Mouse (Mus musculus): ENCODE data around the gene Btbd3. TPM values are rescaled to one million over a fixed set of nuclear protein-coding genes. Genes with fewer than 3 reads are reported as not detected.
A peak's percentile ranks its signal among the peaks of the same experiment; 100 is the strongest.

The Btbd3 gene
- polyA plus RNA-seq, 1 experiment from 2014 or later, result 8.3 TPM

GRCm38 (mm10) chr2:138280225-138280711, 23.9 kb downstream of the Btbd3 start:
- no peaks in the 10 kb centered on the region for H3K9me3 ChIP-seq
- WGBS, result 64% methylated on average over 17 of the region's 17 CpGs
- peaks cover 55% of the 10 kb centered on the region for H3K4me1 ChIP-seq
- H3K9ac ChIP-seq, result peak overlapping the region; percentile 75
- peak overlapping the region; percentile 81 for H3K27ac ChIP-seq (replicated peaks)
- H3K27me3 ChIP-seq (replicated peaks), result no peaks in the 10 kb centered on the region
- no peak for ATAC-seq (ENCODE audit: extremely low read depth, insufficient number of reproducible peaks, low FRiP score, low TSS enrichment)
- H3K4me3 ChIP-seq, result peak overlapping the region; percentile 51
- peak overlapping the region; percentile 71 for H3K4me2 ChIP-seq
- H3K36me3 ChIP-seq, result peaks cover 34% of the 10 kb centered on the region

GRCm38 (mm10) chr2:138281550-138282201, 25.3 kb downstream of the Btbd3 start:
- ATAC-seq (ENCODE audit: extremely low read depth, insufficient number of reproducible peaks, low FRiP score, low TSS enrichment), result no peak
- WGBS, result 83% methylated on average over 10 of the region's 10 CpGs
- H3K9ac ChIP-seq, result no peak overlapping the region
- H3K27ac ChIP-seq (replicated peaks), result no peak overlapping the region
- peaks cover 43% of the 10 kb centered on the region for H3K36me3 ChIP-seq
- H3K4me2 ChIP-seq, result no peak overlapping the region
- H3K4me1 ChIP-seq, result peaks cover 41% of the 10 kb centered on the region
- H3K9me3 ChIP-seq, result 0 out of 2 replicates have a peak, but pooled peaks cover 3% of the 10 kb centered on the region
- no peak overlapping the region for H3K4me3 ChIP-seq
- H3K27me3 ChIP-seq (replicated peaks), result no peaks in the 10 kb centered on the region

- H3K4me1 ChIP-seq, result peaks cover 25% of the 10 kb centered on the region
- H3K27me3 ChIP-seq (replicated peaks), result no peaks in the 10 kb centered on the region
- no peak overlapping the region for H3K9ac ChIP-seq
- H3K36me3 ChIP-seq, result peaks cover 52% of the 10 kb centered on the region
- ATAC-seq (ENCODE audit: extremely low read depth, insufficient number of reproducible peaks, low FRiP score, low TSS enrichment), result no peak
- no peak overlapping the region for H3K4me2 ChIP-seq
- 0 out of 2 replicates have a peak, but pooled peaks cover 3% of the 10 kb centered on the region for H3K9me3 ChIP-seq
- 87% methylated on average over 12 of the region's 12 CpGs for WGBS
- H3K27ac ChIP-seq (replicated peaks), result no peak overlapping the region
- no peak overlapping the region for H3K4me3 ChIP-seq
Measured at GRCm38 (mm10) chr2:138283372-138283771, 27.0 kb downstream of the Btbd3 start.

GRCm38 (mm10) chr2:138283856-138284255, 27.5 kb downstream of the Btbd3 start:
- no peak for ATAC-seq (ENCODE audit: extremely low read depth, insufficient number of reproducible peaks, low FRiP score, low TSS enrichment)
- no peak overlapping the region for H3K4me3 ChIP-seq
- no peaks in the 10 kb centered on the region for H3K27me3 ChIP-seq (replicated peaks)
- WGBS, result 95% methylated on average over 15 of the region's 15 CpGs
- H3K9ac ChIP-seq, result no peak overlapping the region
- H3K27ac ChIP-seq (replicated peaks), result no peak overlapping the region
- peaks cover 22% of the 10 kb centered on the region for H3K4me1 ChIP-seq
- H3K4me2 ChIP-seq, result no peak overlapping the region
- 0 out of 2 replicates have a peak, but pooled peaks cover 3% of the 10 kb centered on the region for H3K9me3 ChIP-seq
- H3K36me3 ChIP-seq, result peaks cover 56% of the 10 kb centered on the region

- peaks cover 2% of the 10 kb centered on the region; the same call in 1 of the 2 replicates for H3K4me1 ChIP-seq
- H3K27ac ChIP-seq (replicated peaks), result no peak overlapping the region
- ATAC-seq (ENCODE audit: extremely low read depth, insufficient number of reproducible peaks, low FRiP score, low TSS enrichment), result no peak
- no peak overlapping the region for H3K4me2 ChIP-seq
- 90% methylated on average over 4 of the region's 4 CpGs for WGBS
- no peak overlapping the region for H3K9ac ChIP-seq
- 0 out of 2 replicates have a peak, but pooled peaks cover 3% of the 10 kb centered on the region for H3K9me3 ChIP-seq
- no peak overlapping the region for H3K4me3 ChIP-seq
- H3K36me3 ChIP-seq, result peaks cover 56% of the 10 kb centered on the region
- H3K27me3 ChIP-seq (replicated peaks), result no peaks in the 10 kb centered on the region
Measured at GRCm38 (mm10) chr2:138285811-138286210, 29.4 kb downstream of the Btbd3 start.

- Histone ChIP-seq H3K4me3 (no peak overlapping the region), H3K9ac (no peak overlapping the region), H3K36me3 (peaks cover 24% of the 10 kb centered on the region), H3K27me3 (replicated peaks) (no peaks in the 10 kb centered on the region), H3K27ac (replicated peaks) (no peak overlapping the region), H3K4me2 (no peak overlapping the region), H3K9me3 (0 out of 2 replicates have a peak, but pooled peaks cover 3% of the 10 kb centered on the region), H3K4me1 (no peaks in the 10 kb centered on the region)
- 88% methylated on average over 2 of the region's 2 CpGs for WGBS
- ATAC-seq (ENCODE audit: extremely low read depth, insufficient number of reproducible peaks, low FRiP score, low TSS enrichment), result no peak
Measured at GRCm38 (mm10) chr2:138290154-138290553, 33.8 kb downstream of the Btbd3 start.

GRCm38 (mm10) chr2:138294286-138294685, 37.9 kb downstream of the Btbd3 start:
- ATAC-seq (ENCODE audit: extremely low read depth, insufficient number of reproducible peaks, low FRiP score, low TSS enrichment), result no peak
- no peaks in the 10 kb centered on the region for H3K27me3 ChIP-seq (replicated peaks)
- H3K9ac ChIP-seq, result no peak overlapping the region
- WGBS, result 68% methylated on average over 3 of the region's 3 CpGs
- no peak overlapping the region for H3K4me3 ChIP-seq
- H3K9me3 ChIP-seq, result no peaks in the 10 kb centered on the region
- H3K27ac ChIP-seq (replicated peaks), result no peak overlapping the region
- H3K4me2 ChIP-seq, result no peak overlapping the region
- no peaks in the 10 kb centered on the region for H3K36me3 ChIP-seq
- H3K4me1 ChIP-seq, result no peaks in the 10 kb centered on the region

GRCm38 (mm10) chr2:138306236-138306635, 49.9 kb downstream of the Btbd3 start:
- H3K4me3 ChIP-seq, result no peak overlapping the region
- H3K36me3 ChIP-seq, result no peaks in the 10 kb centered on the region
- H3K4me1 ChIP-seq, result no peaks in the 10 kb centered on the region
- H3K9ac ChIP-seq, result no peak overlapping the region
- H3K27me3 ChIP-seq (replicated peaks), result no peaks in the 10 kb centered on the region
- H3K9me3 ChIP-seq, result no peaks in the 10 kb centered on the region
- no peak overlapping the region for H3K27ac ChIP-seq (replicated peaks)
- 76% methylated on average over 2 of the region's 2 CpGs for WGBS
- ATAC-seq (ENCODE audit: extremely low read depth, insufficient number of reproducible peaks, low FRiP score, low TSS enrichment), result no peak
- H3K4me2 ChIP-seq, result no peak overlapping the region

- no peak for ATAC-seq (ENCODE audit: extremely low read depth, insufficient number of reproducible peaks, low FRiP score, low TSS enrichment)
- H3K36me3 ChIP-seq, result no peaks in the 10 kb centered on the region
- no peak overlapping the region for H3K4me2 ChIP-seq
- peaks cover 8% of the 10 kb centered on the region; the same call in 1 of the 2 replicates for H3K4me1 ChIP-seq
- 35% methylated on average over 7 of the region's 7 CpGs for WGBS
- no peaks in the 10 kb centered on the region for H3K27me3 ChIP-seq (replicated peaks)
- H3K4me3 ChIP-seq, result no peak overlapping the region
- no peak overlapping the region for H3K27ac ChIP-seq (replicated peaks)
- H3K9ac ChIP-seq, result no peak overlapping the region
- no peaks in the 10 kb centered on the region for H3K9me3 ChIP-seq
Measured at GRCm38 (mm10) chr2:138315644-138316043, 59.3 kb downstream of the Btbd3 start.

- no peaks in the 10 kb centered on the region for H3K9me3 ChIP-seq
- ATAC-seq (ENCODE audit: extremely low read depth, insufficient number of reproducible peaks, low FRiP score, low TSS enrichment), result no peak
Measured at GRCm38 (mm10) chr2:138320408-138320807, 64.0 kb downstream of the Btbd3 start.

GRCm38 (mm10) chr2:138321041-138321481, 64.7 kb downstream of the Btbd3 start:
- H3K4me2 ChIP-seq, result no peak overlapping the region
- 79% methylated on average over 4 of the region's 4 CpGs for WGBS
- no peak overlapping the region for H3K27ac ChIP-seq (replicated peaks)
- ATAC-seq (ENCODE audit: extremely low read depth, insufficient number of reproducible peaks, low FRiP score, low TSS enrichment), result no peak
- H3K4me3 ChIP-seq, result no peak overlapping the region
- H3K27me3 ChIP-seq (replicated peaks), result no peaks in the 10 kb centered on the region
- peaks cover 1% of the 10 kb centered on the region; the same call in 1 of the 2 replicates for H3K4me1 ChIP-seq
- H3K9me3 ChIP-seq, result no peaks in the 10 kb centered on the region
- no peak overlapping the region for H3K9ac ChIP-seq
- no peaks in the 10 kb centered on the region for H3K36me3 ChIP-seq

More at GRCm38 (mm10) chr2:138320408-138320807, 64.0 kb downstream of the Btbd3 start:
- H3K27me3 ChIP-seq (replicated peaks), result no peaks in the 10 kb centered on the region
- H3K36me3 ChIP-seq, result no peaks in the 10 kb centered on the region
- no peak overlapping the region for H3K27ac ChIP-seq (replicated peaks)
- no peak overlapping the region for H3K4me3 ChIP-seq
- H3K4me1 ChIP-seq, result peaks cover 8% of the 10 kb centered on the region; the same call in 1 of the 2 replicates
- H3K4me2 ChIP-seq, result no peak overlapping the region
- H3K9ac ChIP-seq, result no peak overlapping the region

Data from heart, embryonic 13.5 days (tissue).